Mouse (Mus musculus): ENCODE results near the gene Cdkn2a.

- TF ChIP-seq CTCF (IDR thresholded peaks at IDR 0.05; ENCODE audit: control insufficient read depth, insufficient read depth, insufficient replicate concordance, low read depth, low read length) (no peak), POLR2A (IDR thresholded peaks at IDR 0.05; ENCODE audit: control insufficient read depth, low read depth, low read length) (no peak)
These were observed 12.4 kb upstream of the Cdkn2a start for GRCm38 (mm10) chr4:89306798-89307365.
